19 mouse cellular contexts compared by ENCODE assay signal in genomic region chr4:82916678-82917050, GRCm38 (mm10). TPM values are rescaled to one million over a fixed set of nuclear protein-coding genes. Genes with fewer than 3 reads are reported as not detected.
DNase-seq lines count a peak whose midpoint lies in the region; ATAC-seq and TF ChIP-seq lines count a peak whose summit lies in the region.
"Had no signal": no experiment of that assay in that cellular context is flagged by ENCODE, and none has a peak within 500 bp of the region (broad histone marks: within the 10 kb centered on the region; RNA-seq: fewer than 3 reads in every experiment).

No protein-coding gene starts in this region.

- no peak overlapping the region for H3K9ac ChIP-seq in embryonic facial prominence, embryonic 15.5 days
- H3K9ac ChIP-seq in midbrain, embryonic 13.5 days (replicated peaks) = no peak overlapping the region; the same call in 1 of the 2 replicates
- H3K9ac ChIP-seq in kidney, embryonic 15.5 days = no peak overlapping the region
- H3K9ac ChIP-seq: embryonic facial prominence, embryonic 12.5 days; liver, embryonic 12.5 days had no signal

- H3K27ac ChIP-seq in cerebellum, adult 2 months (ENCODE audit: insufficient read depth, low read length) = no peak overlapping the region
- peak overlapping the region; percentile 1; the same call in 1 of the 2 replicates for H3K27ac ChIP-seq in embryonic facial prominence, embryonic 15.5 days (replicated peaks)
- H3K27ac ChIP-seq in hindbrain, embryonic 10.5 days = peak overlapping the region; percentile 63
- H3K27ac ChIP-seq in midbrain, embryonic 13.5 days = peak overlapping the region; percentile 77
- no peak overlapping the region for H3K27ac ChIP-seq in kidney, embryonic 15.5 days
- H3K27ac ChIP-seq: embryonic facial prominence, embryonic 12.5 days; heart, embryonic 10.5 days; limb, embryonic 10.5 days; liver, embryonic 12.5 days had no signal

- H3K36me3 ChIP-seq in embryonic facial prominence, embryonic 15.5 days = peaks cover 8% of the 10 kb centered on the region
- H3K36me3 ChIP-seq in hindbrain, embryonic 10.5 days = peaks cover 8% of the 10 kb centered on the region; the same call in 1 of the 2 replicates
- H3K36me3 ChIP-seq in midbrain, embryonic 13.5 days = no peaks in the 10 kb centered on the region
- peaks cover 35% of the 10 kb centered on the region for H3K36me3 ChIP-seq in kidney, embryonic 15.5 days
- H3K36me3 ChIP-seq: liver, embryonic 12.5 days had no signal

- WGBS in cerebellum, adult 2 months = 27% methylated on average over 5 of the region's 5 CpGs
- 54% methylated on average over 5 of the region's 5 CpGs for WGBS in embryonic facial prominence, embryonic 15.5 days
- WGBS in hindbrain, embryonic 10.5 days = 35% methylated on average over 5 of the region's 5 CpGs
- 14% methylated on average over 5 of the region's 5 CpGs for WGBS in midbrain, embryonic 13.5 days
- 42% methylated on average over 5 of the region's 5 CpGs for WGBS in kidney, embryonic 15.5 days

- ATAC-seq in embryonic facial prominence, embryonic 15.5 days (ENCODE audit: insufficient number of reproducible peaks, low FRiP score, low TSS enrichment, low read depth) = no peak
- peak; percentile 69 for ATAC-seq in midbrain, embryonic 13.5 days
- ATAC-seq in kidney, embryonic 15.5 days (replicated peaks; ENCODE audit: low FRiP score) = no peak
- ATAC-seq: intestine, embryonic 16.5 days; liver, embryonic 12.5 days had no signal

- no peak for TF ChIP-seq POLR2A in cerebellum, adult 2 months (IDR thresholded peaks at IDR 0.05; ENCODE audit: borderline replicate concordance, insufficient read depth, low read length)

- TF ChIP-seq CTCF in cerebellum, adult 2 months (IDR thresholded peaks at IDR 0.05; ENCODE audit: borderline replicate concordance, insufficient read depth, low read depth, low read length) = no peak

- no peak for DNase-seq in cerebellum, adult 2 months
- DNase-seq in cerebellum, postnatal 4 days (ENCODE audit: low spot score in 2 of 2) = no peak
- DNase-seq in hindbrain, embryonic 10.5 days (ENCODE audit: low spot score) = no peak
- no peak for DNase-seq in B cell, adult 2 months
- no peak for DNase-seq in heart, adult 11 months
- DNase-seq: adrenal gland, postnatal 36 days; gastrocnemius, postnatal 25 days; kidney, postnatal 14 days; right cerebral cortex, adult 18-20 months; thymus, postnatal 36 days had no signal

- H3K27me3 ChIP-seq in cerebellum, adult 2 months (ENCODE audit: control insufficient read depth, insufficient read depth, low read length) = no peaks in the 10 kb centered on the region
- H3K27me3 ChIP-seq in embryonic facial prominence, embryonic 15.5 days = no peaks in the 10 kb centered on the region
- H3K27me3 ChIP-seq in hindbrain, embryonic 10.5 days (ENCODE audit: insufficient read depth, poor library complexity, severe bottlenecking) = no peaks in the 10 kb centered on the region
- H3K27me3 ChIP-seq in midbrain, embryonic 13.5 days = peaks cover 3% of the 10 kb centered on the region; the same call in 1 of the 2 replicates
- H3K27me3 ChIP-seq in kidney, embryonic 15.5 days = no peaks in the 10 kb centered on the region
- H3K27me3 ChIP-seq: embryonic facial prominence, embryonic 12.5 days; liver, embryonic 12.5 days had no signal

- H3K4me3 ChIP-seq in cerebellum, adult 2 months (replicated peaks; ENCODE audit: insufficient read depth, low read depth, low read length) = peak overlapping the region; percentile 51
- H3K4me3 ChIP-seq in embryonic facial prominence, embryonic 15.5 days (replicated peaks) = no peak overlapping the region
- 0 out of 2 replicates have a peak overlapping the region, but pooled peaks have one; percentile 3 for H3K4me3 ChIP-seq in hindbrain, embryonic 10.5 days
- peak overlapping the region; percentile 20; the same call in 1 of the 2 replicates for H3K4me3 ChIP-seq in midbrain, embryonic 13.5 days (replicated peaks)
- no peak overlapping the region for H3K4me3 ChIP-seq in kidney, embryonic 15.5 days (replicated peaks)
- H3K4me3 ChIP-seq: embryonic facial prominence, embryonic 12.5 days; heart, embryonic 10.5 days; limb, embryonic 10.5 days; liver, embryonic 12.5 days; megakaryocyte, embryonic 14.5 days had no signal

- no peak overlapping the region for H3K4me2 ChIP-seq in embryonic facial prominence, embryonic 15.5 days (replicated peaks)
- H3K4me2 ChIP-seq in midbrain, embryonic 13.5 days (replicated peaks) = peak overlapping the region; percentile 49
- no peak overlapping the region for H3K4me2 ChIP-seq in kidney, embryonic 15.5 days
- H3K4me2 ChIP-seq: embryonic facial prominence, embryonic 12.5 days; liver, embryonic 12.5 days had no signal

- H3K9me3 ChIP-seq in embryonic facial prominence, embryonic 15.5 days (replicated peaks) = no peaks in the 10 kb centered on the region
- no peaks in the 10 kb centered on the region for H3K9me3 ChIP-seq in hindbrain, embryonic 10.5 days
- no peaks in the 10 kb centered on the region for H3K9me3 ChIP-seq in midbrain, embryonic 13.5 days
- H3K9me3 ChIP-seq in kidney, embryonic 15.5 days (replicated peaks) = no peaks in the 10 kb centered on the region
- H3K9me3 ChIP-seq: embryonic facial prominence, embryonic 12.5 days; heart, embryonic 10.5 days; limb, embryonic 10.5 days; liver, embryonic 12.5 days; megakaryocyte, embryonic 14.5 days had no signal

- H3K4me1 ChIP-seq in cerebellum, adult 2 months (ENCODE audit: control insufficient read depth, insufficient read depth, low read length) = no peaks in the 10 kb centered on the region
- H3K4me1 ChIP-seq in embryonic facial prominence, embryonic 15.5 days = 0 out of 2 replicates have a peak, but pooled peaks cover 11% of the 10 kb centered on the region
- peaks cover 38% of the 10 kb centered on the region for H3K4me1 ChIP-seq in hindbrain, embryonic 10.5 days (replicated peaks)
- peaks cover 26% of the 10 kb centered on the region for H3K4me1 ChIP-seq in midbrain, embryonic 13.5 days (replicated peaks)
- H3K4me1 ChIP-seq in kidney, embryonic 15.5 days = no peaks in the 10 kb centered on the region
- H3K4me1 ChIP-seq: heart, embryonic 10.5 days; liver, embryonic 12.5 days; megakaryocyte, embryonic 14.5 days had no signal

RNA-seq across cellular contexts. Expression of gene Cer1, which starts 31.7 kb away (rescaled TPM):
- not detected in 2 replicates for polyA plus RNA-seq in cerebellum, adult 2 months (2012; rRNA removed)
- polyA plus RNA-seq in embryonic facial prominence, embryonic 15.5 days (2015; fragmentation: Nextera tagmentation; extraction: Ambion mirVana) = 0.27 and 0.68 TPM in 2 replicates
- not detected in 2 replicates for polyA plus RNA-seq in hindbrain, embryonic 10.5 days (2016; fragmentation: Nextera tagmentation; extraction: Ambion mirVana)
- polyA plus RNA-seq in midbrain, embryonic 13.5 days (2015; fragmentation: Nextera tagmentation; extraction: Ambion mirVana) = 0.08 TPM in 1 of 2 replicates, not detected in the other
- 0.09 TPM in 1 of 2 replicates, not detected in the other for polyA plus RNA-seq in kidney, embryonic 15.5 days (2015; fragmentation: Nextera tagmentation; extraction: Ambion mirVana)
- polyA plus RNA-seq: heart, embryonic 10.5 days; liver, embryonic 12.5 days had no signal

RNA-seq across cellular contexts. Expression of gene Zdhhc21, which starts 56.9 kb away (rescaled TPM):
- polyA plus RNA-seq in cerebellum, adult 2 months (2012; rRNA removed) = 16.3 and 17.4 TPM in 2 replicates
- 13.9 and 15.2 TPM in 2 replicates for polyA plus RNA-seq in embryonic facial prominence, embryonic 15.5 days (2015; fragmentation: Nextera tagmentation; extraction: Ambion mirVana)
- polyA plus RNA-seq in hindbrain, embryonic 10.5 days (2016; fragmentation: Nextera tagmentation; extraction: Ambion mirVana) = 15.4 and 15.7 TPM in 2 replicates
- 16.7 and 16.9 TPM in 2 replicates for polyA plus RNA-seq in midbrain, embryonic 13.5 days (2015; fragmentation: Nextera tagmentation; extraction: Ambion mirVana)
- 13.6 and 14.0 TPM in 2 replicates for polyA plus RNA-seq in kidney, embryonic 15.5 days (2015; fragmentation: Nextera tagmentation; extraction: Ambion mirVana)

Comparison
In these comparisons a context has a peak if more than half of its experiments do, and no peak if none do; other contexts are left out.
1. H3K27ac ChIP-seq: peak in embryonic facial prominence, embryonic 15.5 days (single experiment), hindbrain, embryonic 10.5 days (single experiment) and midbrain, embryonic 13.5 days (single experiment); none in cerebellum, adult 2 months (single experiment) and kidney, embryonic 15.5 days (single experiment).
2. H3K4me3 ChIP-seq: peak in cerebellum, adult 2 months (single experiment), hindbrain, embryonic 10.5 days (single experiment) and midbrain, embryonic 13.5 days (single experiment); none in embryonic facial prominence, embryonic 15.5 days (single experiment) and kidney, embryonic 15.5 days (single experiment).